Mouse (Mus musculus) forebrain, embryonic 15.5 days (tissue): ENCODE measurements around the gene Sertad2. TPM values are rescaled to one million over a fixed set of nuclear protein-coding genes. Genes with fewer than 3 reads are reported as not detected.

Experiments used
- ATAC-seq: fragments of 200-750 bp; cut with Nextera tagmentation; replicated peaks from 2 replicates; pipeline ENCODE4 v1.8.0; 2017; ENCODE audit warnings: mild to moderate bottlenecking, moderate TSS enrichment, moderate library complexity
- H3K27ac ChIP-seq: fragments of 300-500 bp; sonication (generic); replicated peaks from 2 replicates; pipeline ENCODE4 v1.5.1; 2015; ENCODE audit warnings: mild to moderate bottlenecking, inconsistent platforms
- H3K27me3 ChIP-seq: fragments of 300-500 bp; sonication (generic); 2 replicates; pipeline ENCODE4 v1.6.1; 2015; ENCODE audit warnings: inconsistent platforms
- H3K36me3 ChIP-seq: fragments of 300-500 bp; sonication (generic); 2 replicates; pipeline ENCODE4 v1.6.1; 2015; ENCODE audit warnings: mild to moderate bottlenecking, inconsistent platforms
- H3K4me1 ChIP-seq: fragments of 300-500 bp; sonication (generic); 2 replicates; pipeline ENCODE4 v1.6.1; 2015; ENCODE audit warnings: inconsistent platforms
- H3K4me2 ChIP-seq: fragments of 300-500 bp; sonication (generic); replicated peaks from 2 replicates; pipeline ENCODE4 v1.6.1; 2015; ENCODE audit warnings: mild to moderate bottlenecking, inconsistent platforms
- H3K4me3 ChIP-seq: fragments of 300-500 bp; sonication (generic); 2 replicates; pipeline ENCODE4 v1.5.1; 2015; ENCODE audit warnings: mild to moderate bottlenecking, inconsistent platforms
- H3K9ac ChIP-seq: fragments of 300-500 bp; sonication (generic); replicated peaks from 2 replicates; pipeline ENCODE4 v1.6.1; 2015; ENCODE audit warnings: mild to moderate bottlenecking, inconsistent platforms
- H3K9me3 ChIP-seq: fragments of 300-500 bp; sonication (generic); 2 replicates; pipeline ENCODE4 v1.6.1; 2016; ENCODE audit warnings: inconsistent platforms
- WGBS: fragments of 180-500 bp; shearing (Covaris S2); methylation state at CpG from one replicate; pipeline ENCODE4 v1.1.7; 2015; ENCODE audit warnings: mixed read lengths; 5-methylcytosine and 5-hydroxymethylcytosine counted together
- polyA plus RNA-seq: library from polyadenylated mRNA; unstranded; fragments of >200 nt; fragmentation: Nextera tagmentation; extraction: Ambion mirVana; gene quantifications from 2 replicates; pipeline ENCODE4 v1.2.1, GENCODE M21; 2015

The Sertad2 gene
- polyA plus RNA-seq, 1 experiment from 2014 or later, result 36.2 TPM

- H3K36me3 ChIP-seq, result no peaks in the 10 kb centered on the region
- H3K4me3 ChIP-seq, result no peak overlapping the region
- WGBS, result 98% methylated on average over 2 of the region's 2 CpGs
- no peak overlapping the region for H3K4me2 ChIP-seq
- H3K9me3 ChIP-seq, result no peaks in the 10 kb centered on the region
- no peaks in the 10 kb centered on the region for H3K4me1 ChIP-seq
- no peak overlapping the region for H3K9ac ChIP-seq
- H3K27ac ChIP-seq, result no peak overlapping the region
- no peaks in the 10 kb centered on the region for H3K27me3 ChIP-seq
- ATAC-seq, result no peak
Measured at GRCm38 (mm10) chr11:20582758-20583157, 39.7 kb downstream of the Sertad2 start.

- no peak overlapping the region for H3K27ac ChIP-seq
- no peak overlapping the region for H3K4me2 ChIP-seq
- no peaks in the 10 kb centered on the region for H3K36me3 ChIP-seq
- WGBS, result 84% methylated on average over 1 of the region's 1 CpGs
- H3K9ac ChIP-seq, result no peak overlapping the region
- H3K9me3 ChIP-seq, result no peaks in the 10 kb centered on the region
- no peak for ATAC-seq
- H3K4me1 ChIP-seq, result no peaks in the 10 kb centered on the region
- no peaks in the 10 kb centered on the region for H3K27me3 ChIP-seq
- no peak overlapping the region for H3K4me3 ChIP-seq
Measured at GRCm38 (mm10) chr11:20585297-20585696, 42.2 kb downstream of the Sertad2 start.

- H3K27me3 ChIP-seq, result no peaks in the 10 kb centered on the region
- ATAC-seq, result no peak
- H3K4me2 ChIP-seq, result no peak overlapping the region
- H3K9ac ChIP-seq, result no peak overlapping the region
- H3K9me3 ChIP-seq, result no peaks in the 10 kb centered on the region
- H3K27ac ChIP-seq, result no peak overlapping the region
- no peaks in the 10 kb centered on the region for H3K4me1 ChIP-seq
- H3K36me3 ChIP-seq, result no peaks in the 10 kb centered on the region
- H3K4me3 ChIP-seq, result no peak overlapping the region
Measured at GRCm38 (mm10) chr11:20586180-20586579, 43.1 kb downstream of the Sertad2 start.

GRCm38 (mm10) chr11:20589393-20589792 is 46.3 kb downstream of the Sertad2 start:
- ATAC-seq, result no peak
- WGBS, result 74% methylated on average over 2 of the region's 2 CpGs

GRCm38 (mm10) chr11:20592010-20592409 is 49.0 kb downstream of the Sertad2 start:
- no peaks in the 10 kb centered on the region for H3K4me1 ChIP-seq
- H3K36me3 ChIP-seq, result no peaks in the 10 kb centered on the region
- H3K9me3 ChIP-seq, result no peaks in the 10 kb centered on the region
- no peak overlapping the region for H3K4me2 ChIP-seq
- WGBS, result 63% methylated on average over 3 of the region's 3 CpGs
- ATAC-seq, result no peak
- H3K27ac ChIP-seq, result no peak overlapping the region
- no peak overlapping the region for H3K9ac ChIP-seq
- no peak overlapping the region for H3K4me3 ChIP-seq
- H3K27me3 ChIP-seq, result no peaks in the 10 kb centered on the region

More at GRCm38 (mm10) chr11:20589393-20589792, 46.3 kb downstream of the Sertad2 start:
- H3K36me3 ChIP-seq, result no peaks in the 10 kb centered on the region
- H3K4me1 ChIP-seq, result no peaks in the 10 kb centered on the region
- H3K27ac ChIP-seq, result no peak overlapping the region
- H3K4me3 ChIP-seq, result no peak overlapping the region
- H3K9me3 ChIP-seq, result no peaks in the 10 kb centered on the region
- no peak overlapping the region for H3K4me2 ChIP-seq
- no peaks in the 10 kb centered on the region for H3K27me3 ChIP-seq
- no peak overlapping the region for H3K9ac ChIP-seq

- no peak overlapping the region for H3K4me2 ChIP-seq
- H3K36me3 ChIP-seq, result no peaks in the 10 kb centered on the region
- 76% methylated on average over 22 of the region's 22 CpGs for WGBS
- H3K27me3 ChIP-seq, result no peaks in the 10 kb centered on the region
- ATAC-seq, result no peak
- no peak overlapping the region for H3K4me3 ChIP-seq
- H3K9ac ChIP-seq, result no peak overlapping the region
- H3K9me3 ChIP-seq, result no peaks in the 10 kb centered on the region
- H3K4me1 ChIP-seq, result no peaks in the 10 kb centered on the region
- no peak overlapping the region for H3K27ac ChIP-seq
Measured at GRCm38 (mm10) chr11:20594229-20595201, 51.5 kb downstream of the Sertad2 start.

GRCm38 (mm10) chr11:20603066-20603812 is 60.2 kb downstream of the Sertad2 start:
- no peaks in the 10 kb centered on the region for H3K27me3 ChIP-seq
- H3K36me3 ChIP-seq, result no peaks in the 10 kb centered on the region
- peak; percentile 79 for ATAC-seq
- no peak overlapping the region for H3K9ac ChIP-seq
- no peaks in the 10 kb centered on the region for H3K9me3 ChIP-seq
- H3K27ac ChIP-seq, result peak overlapping the region; percentile 67
- no peak overlapping the region for H3K4me3 ChIP-seq
- H3K4me2 ChIP-seq, result 0 out of 2 replicates have a peak overlapping the region, but pooled peaks have one; percentile 5
- WGBS, result 55% methylated on average over 24 of the region's 24 CpGs
- H3K4me1 ChIP-seq, result peaks cover 7% of the 10 kb centered on the region; the same call in 1 of the 2 replicates

GRCm38 (mm10) chr11:20604119-20604518 is 61.1 kb downstream of the Sertad2 start:
- H3K27me3 ChIP-seq, result no peaks in the 10 kb centered on the region
- no peaks in the 10 kb centered on the region for H3K36me3 ChIP-seq
- no peak overlapping the region; the same call in 1 of the 2 replicates for H3K27ac ChIP-seq
- H3K4me1 ChIP-seq, result peaks cover 7% of the 10 kb centered on the region; the same call in 1 of the 2 replicates
- H3K4me2 ChIP-seq, result no peak overlapping the region
- no peaks in the 10 kb centered on the region for H3K9me3 ChIP-seq
- 72% methylated on average over 4 of the region's 4 CpGs for WGBS
- H3K4me3 ChIP-seq, result no peak overlapping the region
- ATAC-seq, result no peak
- H3K9ac ChIP-seq, result no peak overlapping the region

- no peak overlapping the region for H3K4me2 ChIP-seq
- H3K4me1 ChIP-seq, result peaks cover 7% of the 10 kb centered on the region; the same call in 1 of the 2 replicates
- H3K9ac ChIP-seq, result no peak overlapping the region
- H3K27ac ChIP-seq, result no peak overlapping the region
- no peaks in the 10 kb centered on the region for H3K9me3 ChIP-seq
- H3K27me3 ChIP-seq, result no peaks in the 10 kb centered on the region
- WGBS, result 49% methylated on average over 7 of the region's 7 CpGs
- no peak overlapping the region for H3K4me3 ChIP-seq
- H3K36me3 ChIP-seq, result no peaks in the 10 kb centered on the region
- ATAC-seq, result 0 out of 2 replicates have a peak, but pooled peaks have one; percentile 18
Measured at GRCm38 (mm10) chr11:20605613-20606012, 62.6 kb downstream of the Sertad2 start.

- no peak for ATAC-seq
- Histone ChIP-seq H3K4me1 (peaks cover 5% of the 10 kb centered on the region; the same call in 1 of the 2 replicates), H3K9ac (no peak overlapping the region), H3K4me2 (no peak overlapping the region), H3K27ac (no peak overlapping the region), H3K36me3 (no peaks in the 10 kb centered on the region), H3K27me3 (no peaks in the 10 kb centered on the region), H3K4me3 (no peak overlapping the region), H3K9me3 (no peaks in the 10 kb centered on the region)
- WGBS, result 87% methylated on average over 11 of the region's 11 CpGs
Measured at GRCm38 (mm10) chr11:20608442-20608841, 65.4 kb downstream of the Sertad2 start.

- Histone ChIP-seq H3K4me2 (no peak overlapping the region), H3K9me3 (no peaks in the 10 kb centered on the region), H3K27ac (no peak overlapping the region), H3K9ac (no peak overlapping the region), H3K4me1 (no peaks in the 10 kb centered on the region), H3K36me3 (no peaks in the 10 kb centered on the region), H3K27me3 (no peaks in the 10 kb centered on the region), H3K4me3 (no peak overlapping the region)
- WGBS, result 91% methylated on average over 4 of the region's 4 CpGs
- no peak for ATAC-seq
Measured at GRCm38 (mm10) chr11:20613223-20613622, 70.2 kb downstream of the Sertad2 start.

GRCm38 (mm10) chr11:20616103-20616502 is 73.0 kb downstream of the Sertad2 start:
- 60% methylated on average over 3 of the region's 3 CpGs for WGBS
- no peak overlapping the region for H3K4me2 ChIP-seq
- H3K36me3 ChIP-seq, result no peaks in the 10 kb centered on the region
- no peaks in the 10 kb centered on the region for H3K27me3 ChIP-seq
- H3K4me1 ChIP-seq, result no peaks in the 10 kb centered on the region
- no peaks in the 10 kb centered on the region for H3K9me3 ChIP-seq
- no peak overlapping the region for H3K27ac ChIP-seq
- no peak for ATAC-seq
- H3K9ac ChIP-seq, result no peak overlapping the region
- no peak overlapping the region for H3K4me3 ChIP-seq
